Mouse (Mus musculus): ENCODE results near the gene Col9a1.

DNA sequence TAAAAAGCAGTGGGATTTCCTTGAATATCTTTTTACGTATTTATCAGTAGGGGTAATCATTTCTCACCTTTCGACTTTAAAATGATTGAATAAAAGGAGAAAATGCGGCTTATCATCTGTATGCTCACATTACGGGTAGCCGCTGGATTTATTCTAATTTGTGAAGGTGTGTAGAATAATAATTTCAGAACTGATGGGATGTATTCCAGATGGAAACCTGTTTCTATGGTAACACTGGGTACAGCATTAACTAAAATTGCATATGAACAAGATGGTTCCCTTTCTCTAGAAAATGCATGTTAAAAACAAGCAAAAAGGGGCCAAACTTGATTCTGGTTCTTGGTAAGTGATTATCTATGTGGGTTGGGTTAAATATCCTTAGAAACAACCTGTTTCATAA, 19.7 kb upstream of the Col9a1 start:
- no peak for TF ChIP-seq CTCF (conservative IDR thresholded peaks at IDR 0.05; ENCODE audit: insufficient read depth, insufficient read length, low read depth, low read length)
- TF ChIP-seq POLR2A (IDR thresholded peaks at IDR 0.05; ENCODE audit: low read depth, low read length) = no peak
